Mouse (Mus musculus) kidney, postnatal 0 days (tissue): ENCODE results near the gene Rell1. TPM values are rescaled to one million over a fixed set of nuclear protein-coding genes. Genes with fewer than 3 reads are reported as not detected.

Experiments used
- ATAC-seq: fragments of 200-750 bp; cut with Nextera tagmentation; replicated peaks from 2 replicates; pipeline ENCODE4 v1.8.0; 2017; ENCODE audit warnings: low read depth, moderate number of reproducible peaks, moderate TSS enrichment, moderate library complexity; ENCODE audit not compliant: low FRiP score
- DNase-seq: peaks from one replicate; pipeline ENCODE4 v3.0.0-alpha.2; 2016; ENCODE audit warnings: low spot score
- H3K27ac ChIP-seq: fragments of 300-500 bp; sonication (generic); 2 replicates; pipeline ENCODE4 v1.5.1; 2014; ENCODE audit warnings: mild to moderate bottlenecking
- H3K27me3 ChIP-seq: fragments of 300-500 bp; sonication (generic); 2 replicates; pipeline ENCODE4 v1.6.1; 2014; ENCODE audit warnings: low read length, mixed read lengths; ENCODE audit not compliant: insufficient read depth
- H3K36me3 ChIP-seq: fragments of 300-500 bp; sonication (generic); 2 replicates; pipeline ENCODE4 v1.6.1; 2014; ENCODE audit warnings: low read length, mixed read lengths; ENCODE audit not compliant: insufficient read depth
- H3K4me1 ChIP-seq: fragments of 300-500 bp; sonication (generic); replicated peaks from 2 replicates; pipeline ENCODE4 v1.6.1; 2014; ENCODE audit warnings: antibody characterized with exemption, low read length, mixed read lengths; ENCODE audit not compliant: insufficient read depth
- H3K4me2 ChIP-seq: fragments of 300-500 bp; sonication (generic); 2 replicates; pipeline ENCODE4 v1.6.1; 2014; ENCODE audit warnings: mild to moderate bottlenecking, low read length, moderate library complexity, mixed read lengths
- H3K4me3 ChIP-seq: fragments of 300-500 bp; sonication (generic); replicated peaks from 2 replicates; pipeline ENCODE4 v1.5.1; 2014; ENCODE audit warnings: low read depth, low read length
- H3K9ac ChIP-seq: fragments of 300-500 bp; sonication (generic); 2 replicates; pipeline ENCODE4 v1.6.1; 2014; ENCODE audit warnings: low read depth, low read length
- H3K9me3 ChIP-seq: fragments of 300-500 bp; sonication (generic); replicated peaks from 2 replicates; pipeline ENCODE4 v1.6.1; 2016; ENCODE audit warnings: low read length, inconsistent platforms, mixed read lengths
- CTCF ChIP-seq: IDR thresholded peaks from 2 replicates; pipeline ENCODE4 v1.5.1; 2016; ENCODE audit warnings: antibody characterized with exemption, low read depth, mild to moderate bottlenecking, moderate library complexity
- WGBS: fragments of 180-500 bp; shearing (Covaris S2); extraction: QIAGEN DNeasy Blood & Tissue Kit; methylation state at CpG from one replicate; pipeline ENCODE4 v1.1.7; 2014; 5-methylcytosine and 5-hydroxymethylcytosine counted together
- polyA plus RNA-seq: library from polyadenylated mRNA; unstranded; fragments of >200 nt; fragmentation: Nextera tagmentation; extraction: Ambion mirVana; gene quantifications from 2 replicates; pipeline ENCODE4 v1.2.1, GENCODE M21; 2015

The Rell1 gene
- polyA plus RNA-seq, 1 experiment from 2014 or later = 25.5 TPM

DNA sequence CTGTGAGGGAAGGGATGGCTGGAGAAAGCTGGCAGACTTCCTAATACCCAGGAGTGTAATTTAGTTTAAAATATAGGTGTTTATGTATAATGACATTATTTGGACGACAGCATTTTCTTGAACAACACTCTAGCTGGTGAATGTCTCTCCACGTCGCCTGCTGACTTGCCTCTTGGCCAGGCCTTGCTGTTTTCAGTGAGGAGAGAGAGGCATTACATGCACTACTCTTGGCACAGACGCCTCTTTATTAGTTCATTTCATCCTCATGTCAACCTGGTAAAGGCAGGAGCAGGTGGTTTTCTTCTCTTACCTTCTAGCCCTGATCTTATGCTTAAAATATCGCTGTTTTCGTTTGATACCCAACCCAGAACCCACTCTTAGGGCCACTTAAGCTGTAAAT, 17.6 kb upstream of the Rell1 start:
- Histone ChIP-seq H3K9me3 (no peaks in the 10 kb centered on the region), H3K4me3 (no peak overlapping the region), H3K4me1 (no peaks in the 10 kb centered on the region), H3K9ac (no peak overlapping the region), H3K27ac (no peak overlapping the region), H3K36me3 (no peaks in the 10 kb centered on the region), H3K4me2 (no peak overlapping the region), H3K27me3 (no peaks in the 10 kb centered on the region)
- no peak for DNase-seq
- no peak for TF ChIP-seq CTCF
- ATAC-seq = no peak
- 87% methylated on average over 6 of the region's 6 CpGs for WGBS

DNA sequence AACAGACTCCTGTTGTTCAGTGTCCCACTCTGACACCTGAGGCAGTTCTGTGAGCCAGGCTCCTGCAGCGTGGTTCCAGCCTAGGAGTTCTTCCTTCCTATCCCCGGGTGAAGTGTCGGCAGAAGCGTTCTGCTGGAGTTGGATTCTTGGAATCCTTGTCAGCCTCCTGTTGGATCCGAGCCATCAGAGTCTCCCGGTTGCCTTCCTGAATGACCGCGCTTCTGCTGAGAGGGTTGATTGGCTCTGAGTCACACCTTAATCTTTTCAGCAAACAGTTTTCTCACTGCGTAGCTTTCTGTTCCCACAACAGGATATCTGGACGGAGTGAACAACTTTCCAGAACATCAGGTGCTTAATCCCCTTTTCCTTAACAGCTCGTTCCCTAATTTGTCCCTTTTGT, 13.6 kb upstream of the Rell1 start:
- peak; percentile 22 for DNase-seq

DNA sequence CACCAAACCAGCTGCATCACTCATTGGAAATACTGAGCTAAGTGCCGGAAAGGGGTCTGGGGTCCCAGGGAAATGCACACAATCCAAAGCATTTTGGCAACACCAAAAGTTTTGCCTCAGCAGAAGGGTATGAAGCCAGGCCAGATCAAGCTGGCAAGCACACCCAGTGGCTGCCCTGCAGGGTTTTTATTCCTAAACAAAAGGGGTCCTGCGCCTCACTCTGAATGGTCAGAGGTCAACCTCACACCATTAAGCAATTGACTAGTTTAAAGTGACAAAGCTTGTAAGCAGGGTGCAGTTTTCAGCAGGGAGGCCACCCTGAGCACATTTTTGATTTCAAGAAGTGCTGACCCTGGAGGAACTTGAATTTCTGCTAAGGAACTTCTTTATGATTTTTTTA, 2.3 kb upstream of the Rell1 start:
- Histone ChIP-seq H3K9ac (no peak overlapping the region), H3K4me3 (no peak overlapping the region), H3K9me3 (no peaks in the 10 kb centered on the region), H3K36me3 (no peaks in the 10 kb centered on the region), H3K4me1 (peaks cover 26% of the 10 kb centered on the region; the same call in 1 of the 2 replicates), H3K4me2 (no peak overlapping the region), H3K27ac (no peak overlapping the region), H3K27me3 (no peaks in the 10 kb centered on the region)
- TF ChIP-seq CTCF = no peak
- 76% methylated on average over 2 of the region's 2 CpGs for WGBS
- DNase-seq (no peak), ATAC-seq (no peak)

More for the DNA sequence above, 13.6 kb upstream of the Rell1 start:
- no peak for ATAC-seq
- Histone ChIP-seq H3K4me2 (no peak overlapping the region), H3K4me3 (no peak overlapping the region), H3K9me3 (no peaks in the 10 kb centered on the region), H3K27me3 (no peaks in the 10 kb centered on the region), H3K4me1 (no peaks in the 10 kb centered on the region), H3K27ac (no peak overlapping the region), H3K36me3 (no peaks in the 10 kb centered on the region), H3K9ac (no peak overlapping the region)
- 49% methylated on average over 11 of the region's 11 CpGs for WGBS
- no peak for TF ChIP-seq CTCF

DNA sequence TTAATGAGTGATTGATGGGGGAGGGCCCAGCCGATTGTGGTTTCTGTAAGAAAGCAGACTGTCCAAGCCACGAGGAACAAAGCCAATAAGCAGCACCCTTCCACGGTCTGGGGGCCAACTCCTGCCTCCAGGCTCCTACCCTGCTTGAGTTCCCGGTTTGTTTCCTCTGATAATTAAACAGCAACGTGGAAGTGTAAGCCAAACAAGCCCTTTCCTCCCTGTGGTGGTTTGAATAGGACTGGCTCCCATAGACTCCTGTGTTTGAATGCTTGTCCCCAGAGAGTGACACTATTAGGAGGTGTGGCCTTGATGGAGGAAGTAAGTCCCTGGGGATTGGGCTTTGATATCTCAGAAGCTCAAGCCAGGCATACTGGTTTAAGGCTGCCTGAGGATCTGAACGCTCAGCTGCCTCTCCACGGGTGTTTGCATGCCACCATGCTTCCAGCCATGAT, 1.6 kb upstream of the Rell1 start:
- Histone ChIP-seq H3K9me3 (no peaks in the 10 kb centered on the region), H3K36me3 (no peaks in the 10 kb centered on the region), H3K4me1 (peaks cover 28% of the 10 kb centered on the region; the same call in 1 of the 2 replicates), H3K4me3 (no peak overlapping the region), H3K27me3 (no peaks in the 10 kb centered on the region), H3K27ac (peak overlapping the region; percentile 77), H3K9ac (no peak overlapping the region), H3K4me2 (0 out of 2 replicates have a peak overlapping the region, but pooled peaks have one; percentile 7)
- no peak for TF ChIP-seq CTCF
- ATAC-seq = no peak
- WGBS = 7% methylated on average over 7 of the region's 7 CpGs
- peak; percentile 24 for DNase-seq

DNA sequence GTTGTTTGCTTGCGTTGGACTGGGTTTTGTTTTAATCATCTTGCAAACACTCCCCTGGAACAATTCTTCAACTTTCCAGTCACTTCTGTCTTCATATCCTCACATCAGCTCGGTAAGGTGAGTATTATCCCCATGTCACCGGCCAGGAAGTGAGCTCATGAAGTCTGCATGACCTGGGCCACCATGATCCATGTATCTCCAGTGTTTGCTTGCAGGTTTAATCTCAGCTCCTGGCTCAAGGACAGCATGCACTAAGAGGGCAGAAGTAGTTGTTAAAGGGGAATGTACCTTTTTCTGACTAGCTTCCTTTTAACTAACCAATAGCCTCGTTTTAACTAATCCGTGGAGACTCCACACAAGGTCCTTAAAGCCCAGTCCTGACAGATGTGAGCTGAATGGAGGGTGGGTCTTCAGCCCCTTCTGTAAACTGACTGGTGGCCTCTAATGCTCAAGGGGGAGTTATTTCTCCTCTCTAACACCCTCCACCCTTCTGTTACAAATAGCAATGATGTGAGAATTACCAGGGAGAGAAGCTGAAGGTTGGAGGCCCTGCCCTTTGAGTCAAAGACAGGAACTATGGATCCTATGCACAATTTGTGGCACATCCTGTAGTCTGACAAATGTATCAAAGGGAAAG, 897 bp upstream of the Rell1 start:
- Histone ChIP-seq H3K4me1 (peaks cover 28% of the 10 kb centered on the region; the same call in 1 of the 2 replicates), H3K4me3 (no peak overlapping the region), H3K27me3 (no peaks in the 10 kb centered on the region), H3K36me3 (no peaks in the 10 kb centered on the region), H3K4me2 (peak overlapping the region; percentile 78), H3K9me3 (no peaks in the 10 kb centered on the region), H3K9ac (no peak overlapping the region), H3K27ac (peak overlapping the region; percentile 77)
- peak; percentile 26 for DNase-seq
- TF ChIP-seq CTCF = no peak
- ATAC-seq = no peak
- 22% methylated on average over 5 of the region's 5 CpGs for WGBS

DNA sequence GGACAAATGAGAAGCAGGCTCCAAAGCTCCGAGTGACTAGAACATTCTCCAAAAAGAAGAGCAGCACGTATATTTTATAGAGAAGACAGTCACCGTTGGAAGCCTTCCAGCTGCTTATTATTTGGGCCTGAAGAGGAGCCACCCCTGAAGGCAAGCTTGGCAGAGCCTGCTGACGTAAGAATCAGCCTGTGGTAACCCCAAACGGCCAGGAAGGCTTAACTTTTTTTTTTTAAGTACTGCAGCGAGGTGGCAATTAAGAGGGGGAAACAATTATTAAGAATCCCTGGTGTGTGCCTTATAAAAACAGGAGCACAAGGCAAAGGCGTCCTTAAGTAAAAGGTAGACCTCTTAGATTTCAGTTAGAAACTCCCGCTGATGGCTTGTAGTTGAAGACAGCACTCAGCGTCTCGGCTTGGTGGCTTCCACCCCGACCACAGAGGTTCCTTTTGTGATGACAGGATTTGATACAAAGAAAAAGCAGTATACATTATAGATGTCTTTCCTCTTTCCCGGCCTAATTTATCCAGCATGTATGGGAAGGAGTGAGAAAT, 1.0 kb downstream of the Rell1 start:
- Histone ChIP-seq H3K27me3 (no peaks in the 10 kb centered on the region), H3K4me1 (peaks cover 21% of the 10 kb centered on the region; the same call in 1 of the 2 replicates), H3K27ac (peak overlapping the region; percentile 82), H3K36me3 (no peaks in the 10 kb centered on the region), H3K4me3 (peak overlapping the region; percentile 84), H3K9me3 (no peaks in the 10 kb centered on the region), H3K4me2 (peak overlapping the region; percentile 78), H3K9ac (peak overlapping the region; percentile 77)
- no peak for ATAC-seq
- 4% methylated on average over 12 of the region's 12 CpGs for WGBS
- no peak for TF ChIP-seq CTCF
- DNase-seq = peak; percentile 43
